Mouse (Mus musculus): ENCODE results near the gene Tbcd. TPM values are rescaled to one million over a fixed set of nuclear protein-coding genes. Genes with fewer than 3 reads are reported as not detected.

The Tbcd gene
- polyA plus RNA-seq, 1 experiment from 2014 or later = 35.3 TPM

DNA sequence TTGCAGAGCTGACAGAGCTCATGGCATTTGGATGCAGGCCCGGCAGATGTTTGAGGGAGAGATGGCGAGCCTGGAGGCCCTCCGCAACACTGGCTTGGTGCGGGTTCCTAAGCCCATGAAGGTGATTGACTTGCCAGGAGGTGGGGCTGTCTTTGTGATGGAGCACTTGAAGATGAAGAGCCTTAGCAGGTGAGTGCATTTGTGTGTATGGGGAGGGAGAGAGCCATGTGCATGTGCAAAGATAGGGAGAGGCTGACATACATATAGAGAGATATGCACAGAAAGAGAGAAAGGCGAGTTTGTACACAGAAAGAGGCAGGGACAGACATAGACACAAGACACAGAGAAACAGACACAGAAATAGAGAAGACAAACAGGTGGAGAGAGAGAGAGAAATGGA is 14.5 kb upstream of the Tbcd start:
- no peak overlapping the region for H3K27ac ChIP-seq
- no peak for DNase-seq (ENCODE audit: low spot score)
- 0 out of 2 replicates have a peak, but pooled peaks cover 3% of the 10 kb centered on the region for H3K27me3 ChIP-seq (ENCODE audit: insufficient read depth, poor library complexity, severe bottlenecking)
- no peak overlapping the region for H3K4me3 ChIP-seq
- H3K4me1 ChIP-seq = peaks cover 21% of the 10 kb centered on the region
- no peaks in the 10 kb centered on the region for H3K36me3 ChIP-seq
- 71% methylated on average over 5 of the region's 5 CpGs for WGBS
- H3K9me3 ChIP-seq = no peaks in the 10 kb centered on the region

DNA sequence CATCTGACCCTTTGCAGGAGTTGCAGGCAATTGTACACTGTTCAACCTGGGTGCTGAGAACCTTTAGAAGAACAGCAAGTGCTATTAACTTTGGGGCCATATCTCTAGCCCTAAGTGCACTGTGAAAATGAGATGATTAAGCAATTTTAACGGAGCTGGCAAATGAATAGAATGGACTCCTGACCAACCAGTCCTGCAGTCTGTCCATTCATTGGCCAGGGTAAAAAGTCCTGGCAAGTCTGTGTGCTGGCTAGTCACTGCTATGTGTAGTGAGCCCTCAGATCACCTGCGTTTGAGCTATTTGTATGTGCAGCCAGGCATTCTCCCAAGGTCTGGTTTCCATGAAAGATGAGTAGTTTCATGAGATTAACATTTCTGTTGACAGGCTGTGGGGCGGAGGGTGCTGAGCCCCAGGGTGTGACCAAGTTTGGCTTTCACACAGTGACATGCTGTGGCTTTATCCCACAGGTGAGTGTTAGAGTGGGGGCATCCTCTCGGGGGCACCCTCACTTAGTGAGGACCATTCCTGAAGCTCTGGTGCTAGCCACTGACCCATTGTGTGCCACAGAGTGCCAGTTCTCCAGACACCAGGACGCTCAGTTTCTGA is 12.0 kb upstream of the Tbcd start:
- no peaks in the 10 kb centered on the region for H3K9me3 ChIP-seq
- no peak overlapping the region for H3K27ac ChIP-seq
- no peak for DNase-seq (ENCODE audit: low spot score)
- H3K27me3 ChIP-seq (ENCODE audit: insufficient read depth, poor library complexity, severe bottlenecking) = 0 out of 2 replicates have a peak, but pooled peaks cover 3% of the 10 kb centered on the region
- 66% methylated on average over 5 of the region's 5 CpGs for WGBS
- H3K36me3 ChIP-seq = no peaks in the 10 kb centered on the region
- H3K4me1 ChIP-seq = peaks cover 5% of the 10 kb centered on the region; the same call in 1 of the 2 replicates
- H3K4me3 ChIP-seq = no peak overlapping the region

DNA sequence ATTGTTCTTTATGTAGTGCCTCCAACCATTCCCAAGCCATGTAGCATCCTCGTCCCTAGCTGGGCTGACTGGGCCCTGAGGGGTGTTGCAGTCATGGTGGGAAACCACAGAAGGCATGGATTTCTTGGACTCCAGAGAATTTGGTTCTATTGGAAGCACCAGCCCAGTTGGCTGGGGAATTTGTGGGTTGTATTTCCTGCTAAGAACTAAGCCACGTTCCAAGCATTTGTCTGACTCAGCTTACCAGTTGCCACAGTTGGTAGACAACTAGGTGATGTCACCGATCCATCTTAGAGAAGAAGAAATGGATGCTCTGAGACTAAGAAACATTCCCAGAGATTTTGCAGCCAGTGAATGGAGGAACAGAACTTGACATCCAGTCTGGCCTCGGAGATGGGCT is 10.1 kb upstream of the Tbcd start:
- no peak overlapping the region for H3K27ac ChIP-seq
- H3K36me3 ChIP-seq = no peaks in the 10 kb centered on the region
- H3K4me3 ChIP-seq = no peak overlapping the region
- H3K4me1 ChIP-seq = no peaks in the 10 kb centered on the region
- DNase-seq (ENCODE audit: low spot score) = no peak
- WGBS = 83% methylated on average over 4 of the region's 4 CpGs
- H3K27me3 ChIP-seq (ENCODE audit: insufficient read depth, poor library complexity, severe bottlenecking) = no peaks in the 10 kb centered on the region
- H3K9me3 ChIP-seq = no peaks in the 10 kb centered on the region

DNA sequence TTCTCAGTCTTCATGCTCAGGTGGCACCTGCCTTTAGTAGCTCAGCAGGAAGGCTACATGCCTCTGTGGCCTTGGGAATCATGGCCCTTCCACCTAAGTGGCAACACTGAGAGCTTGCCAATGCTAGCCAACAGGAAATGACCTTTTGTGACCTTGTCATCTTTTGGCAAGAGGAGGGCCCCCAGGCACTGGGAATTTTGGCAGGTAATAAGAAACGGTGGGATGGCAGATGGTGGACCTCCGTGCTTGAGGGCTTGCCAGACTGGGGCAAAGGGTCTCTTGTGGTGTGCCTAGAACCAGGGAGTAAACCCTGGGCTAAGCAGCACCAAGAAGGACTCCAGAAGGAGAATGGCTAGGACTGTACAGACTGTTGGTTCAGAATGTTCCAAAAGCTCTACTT is 9.7 kb upstream of the Tbcd start:
- no peaks in the 10 kb centered on the region for H3K36me3 ChIP-seq
- H3K4me1 ChIP-seq = no peaks in the 10 kb centered on the region
- no peak overlapping the region for H3K4me3 ChIP-seq
- H3K27me3 ChIP-seq (ENCODE audit: insufficient read depth, poor library complexity, severe bottlenecking) = no peaks in the 10 kb centered on the region
- 67% methylated on average over 2 of the region's 2 CpGs for WGBS
- H3K27ac ChIP-seq = no peak overlapping the region
- DNase-seq (ENCODE audit: low spot score) = no peak
- H3K9me3 ChIP-seq = no peaks in the 10 kb centered on the region

DNA sequence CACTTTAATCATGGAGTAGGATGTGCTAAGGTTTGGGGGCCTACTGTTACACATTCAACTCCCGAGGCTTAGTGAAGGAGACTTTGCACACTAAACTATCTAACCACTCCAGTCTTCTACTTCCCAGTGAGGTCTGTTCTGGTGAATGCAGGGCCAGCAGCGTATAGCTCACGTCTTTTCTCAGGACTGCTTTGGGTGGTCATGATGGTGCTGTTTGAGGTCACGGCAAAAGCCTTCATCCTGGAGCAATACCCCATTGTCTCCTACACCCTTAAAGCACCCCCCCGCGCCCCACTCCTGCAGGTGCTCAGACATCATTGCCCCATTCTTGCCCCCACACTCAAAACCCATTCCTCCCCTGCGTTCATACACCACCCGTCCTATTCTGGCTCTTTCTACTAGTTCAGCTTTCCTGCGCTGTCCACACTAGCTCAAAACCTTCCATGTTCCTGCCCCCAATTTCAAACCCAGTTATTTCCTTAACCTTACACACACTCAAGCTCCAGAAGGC is 478 bp upstream of the Tbcd start:
- WGBS = 19% methylated on average over 9 of the region's 9 CpGs
- Histone ChIP-seq H3K4me1 (peaks cover 10% of the 10 kb centered on the region; the same call in 1 of the 2 replicates), H3K27me3 (ENCODE audit: insufficient read depth, poor library complexity, severe bottlenecking) (no peaks in the 10 kb centered on the region), H3K9me3 (no peaks in the 10 kb centered on the region), H3K4me3 (peak overlapping the region; percentile 95), H3K27ac (peak overlapping the region; percentile 86), H3K36me3 (peaks cover 3% of the 10 kb centered on the region; the same call in 1 of the 2 replicates)
- no peak for DNase-seq (ENCODE audit: low spot score)

DNA sequence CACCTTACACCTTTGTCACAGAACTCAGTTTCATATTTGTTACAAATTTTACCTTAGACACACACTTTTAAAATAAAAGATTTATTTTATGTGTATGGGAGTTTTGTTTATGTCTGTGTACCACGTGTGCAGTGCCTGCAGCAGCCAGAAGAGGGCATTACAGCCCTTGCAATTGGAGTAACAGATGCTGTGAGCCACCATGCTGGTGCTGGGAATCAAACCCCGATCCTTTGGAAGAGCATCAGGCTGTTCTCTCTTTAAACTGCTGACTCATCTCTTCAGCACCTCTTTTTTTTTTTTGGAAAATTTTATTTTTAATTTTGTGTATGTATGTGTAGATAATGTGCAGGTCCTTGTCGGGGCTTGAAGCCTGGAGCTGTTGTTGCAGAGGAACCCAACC is 6.1 kb downstream of the Tbcd start:
- H3K4me3 ChIP-seq = no peak overlapping the region
- 85% methylated on average over 3 of the region's 3 CpGs for WGBS
- no peaks in the 10 kb centered on the region for H3K4me1 ChIP-seq
- H3K9me3 ChIP-seq = no peaks in the 10 kb centered on the region
- no peak overlapping the region for H3K27ac ChIP-seq
- H3K36me3 ChIP-seq = peaks cover 52% of the 10 kb centered on the region
- DNase-seq (ENCODE audit: low spot score) = no peak
- no peaks in the 10 kb centered on the region for H3K27me3 ChIP-seq (ENCODE audit: insufficient read depth, poor library complexity, severe bottlenecking)

DNA sequence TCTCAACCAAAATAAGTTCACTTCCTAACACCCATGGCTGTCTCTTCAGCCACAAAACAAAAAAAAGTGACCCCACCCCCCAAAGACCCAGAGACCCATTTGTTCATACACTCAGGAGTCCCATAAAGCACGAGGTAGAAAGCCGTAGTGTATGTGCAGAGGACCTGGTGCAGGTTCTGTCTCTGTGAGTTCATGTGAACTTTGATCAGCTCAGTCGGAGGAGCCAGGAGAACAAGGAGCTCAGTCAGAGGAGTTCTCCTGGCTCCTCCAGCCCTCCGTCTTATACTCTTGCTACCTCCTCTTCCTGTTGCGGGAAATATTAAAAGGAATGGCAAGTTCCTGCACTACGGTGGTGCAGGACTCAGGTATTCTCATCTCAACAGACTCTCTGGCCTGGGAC is 15.7 kb downstream of the Tbcd start:
- peaks cover 35% of the 10 kb centered on the region for H3K36me3 ChIP-seq
- H3K27me3 ChIP-seq (ENCODE audit: insufficient read depth, poor library complexity, severe bottlenecking) = no peaks in the 10 kb centered on the region
- no peak overlapping the region for H3K27ac ChIP-seq
- DNase-seq (ENCODE audit: low spot score) = no peak
- H3K9me3 ChIP-seq = no peaks in the 10 kb centered on the region
- peaks cover 13% of the 10 kb centered on the region for H3K4me1 ChIP-seq
- no peak overlapping the region for H3K4me3 ChIP-seq
- whole genome bisulfite sequencing = 95% methylated on average over 6 of the region's 6 CpGs

DNA sequence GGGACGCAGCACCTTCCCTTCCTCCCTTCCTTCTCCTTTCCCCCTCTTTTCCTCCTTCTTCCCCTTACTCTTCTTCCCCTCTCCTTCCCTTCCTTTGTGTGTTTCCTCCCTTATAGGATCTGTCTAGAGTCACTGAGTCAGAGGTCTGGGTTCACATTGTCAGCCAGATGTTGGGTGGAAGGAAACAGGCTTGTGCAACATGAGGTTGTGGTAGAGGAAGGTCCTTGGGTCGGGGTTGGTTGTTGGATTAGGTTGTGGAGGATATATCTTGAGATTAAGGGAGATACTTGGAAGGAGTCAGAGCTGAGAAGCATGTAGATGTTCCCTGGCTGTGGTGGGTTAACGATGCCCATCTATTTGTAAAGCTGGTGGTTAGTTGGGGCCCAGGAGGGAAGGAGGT is 23.1 kb downstream of the Tbcd start:
- 71% methylated on average over 3 of the region's 3 CpGs for WGBS
- no peak overlapping the region for H3K4me3 ChIP-seq
- H3K4me1 ChIP-seq = peaks cover 13% of the 10 kb centered on the region
- H3K27me3 ChIP-seq (ENCODE audit: insufficient read depth, poor library complexity, severe bottlenecking) = no peaks in the 10 kb centered on the region
- no peaks in the 10 kb centered on the region for H3K9me3 ChIP-seq
- H3K27ac ChIP-seq = no peak overlapping the region
- H3K36me3 ChIP-seq = peaks cover 25% of the 10 kb centered on the region; the same call in 1 of the 2 replicates
- DNase-seq (ENCODE audit: low spot score) = no peak

DNA sequence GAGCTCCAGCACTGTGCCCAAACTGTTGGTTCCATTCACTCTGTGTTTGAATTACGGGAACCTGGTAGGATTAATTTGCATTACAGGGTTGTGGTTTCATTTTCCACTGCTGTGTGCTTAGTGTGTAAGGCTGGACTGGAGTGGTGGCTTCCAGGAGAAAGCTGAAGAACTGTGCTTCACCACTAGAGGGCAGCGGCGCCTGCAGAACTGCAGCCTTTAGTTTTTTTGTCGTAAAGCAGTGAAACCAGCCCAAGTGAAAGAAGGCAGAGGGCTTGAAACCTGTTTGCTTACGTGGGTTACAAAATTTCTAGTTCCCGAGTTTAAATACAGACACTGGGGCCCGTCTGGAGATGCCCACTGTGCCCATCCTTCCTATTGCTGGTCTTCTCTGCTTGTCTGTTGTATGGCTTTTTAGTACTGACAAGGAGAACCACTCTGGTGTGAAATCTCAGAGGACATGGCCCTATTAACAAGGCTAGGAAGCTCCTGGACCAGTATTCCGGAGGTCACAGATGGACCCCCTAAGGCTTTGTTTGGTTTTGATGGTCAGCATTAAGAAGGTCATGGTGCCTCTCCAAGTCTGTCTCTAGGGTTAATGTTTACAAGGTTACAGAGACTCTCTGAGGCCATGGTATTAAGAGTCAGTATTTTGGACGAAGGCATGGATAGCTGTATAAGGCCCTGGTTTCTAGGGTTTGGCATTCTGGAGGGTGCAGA is 24.1 kb downstream of the Tbcd start:
- H3K4me3 ChIP-seq = no peak overlapping the region
- peak; percentile 80 for DNase-seq (ENCODE audit: low spot score)
- peaks cover 27% of the 10 kb centered on the region; the same call in 1 of the 2 replicates for H3K36me3 ChIP-seq
- no peak overlapping the region for H3K27ac ChIP-seq
- no peaks in the 10 kb centered on the region for H3K9me3 ChIP-seq
- WGBS = 40% methylated on average over 9 of the region's 9 CpGs
- H3K4me1 ChIP-seq = peaks cover 7% of the 10 kb centered on the region
- no peaks in the 10 kb centered on the region for H3K27me3 ChIP-seq (ENCODE audit: insufficient read depth, poor library complexity, severe bottlenecking)

DNA sequence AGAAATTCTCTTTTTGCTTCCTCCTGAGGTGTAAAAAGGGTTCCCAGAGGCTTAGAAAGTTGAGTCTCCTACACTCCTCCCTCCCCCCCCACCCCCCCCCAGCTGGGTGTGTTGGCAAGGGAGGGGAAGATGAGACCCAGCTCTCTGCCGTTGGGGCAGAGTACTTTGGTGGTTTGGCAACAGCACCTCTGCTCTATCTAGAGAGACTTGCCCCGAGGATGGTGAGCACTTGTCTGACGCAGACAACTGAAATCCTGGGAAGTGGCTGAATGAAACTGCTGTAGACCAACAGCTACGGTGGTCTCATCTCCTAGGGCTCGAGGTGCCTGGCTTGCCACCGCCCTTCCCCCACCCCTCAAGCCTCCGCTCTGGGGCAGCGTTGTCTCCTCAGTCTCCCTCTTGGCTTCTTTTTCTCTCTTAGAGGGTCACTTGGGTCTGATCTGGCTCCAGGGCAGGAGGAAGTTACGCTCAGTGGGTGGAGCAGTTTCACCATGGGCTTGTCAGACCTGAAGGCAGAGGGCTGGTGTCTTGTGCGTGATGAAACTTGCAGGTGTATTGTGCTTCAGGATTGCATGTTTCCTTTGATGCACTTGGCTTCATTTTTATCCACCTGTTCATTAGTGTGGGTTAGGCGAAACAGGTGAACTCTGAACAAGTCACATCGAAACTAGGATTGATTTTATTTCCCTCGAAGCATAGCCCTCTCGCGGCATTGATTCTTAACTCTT is 27.9 kb downstream of the Tbcd start:
- Histone ChIP-seq H3K4me3 (no peak overlapping the region), H3K36me3 (peaks cover 38% of the 10 kb centered on the region; the same call in 1 of the 2 replicates), H3K9me3 (no peaks in the 10 kb centered on the region), H3K4me1 (no peaks in the 10 kb centered on the region), H3K27me3 (ENCODE audit: insufficient read depth, poor library complexity, severe bottlenecking) (no peaks in the 10 kb centered on the region), H3K27ac (no peak overlapping the region)
- 87% methylated on average over 15 of the region's 15 CpGs for WGBS
- DNase-seq (ENCODE audit: low spot score) = no peak

DNA sequence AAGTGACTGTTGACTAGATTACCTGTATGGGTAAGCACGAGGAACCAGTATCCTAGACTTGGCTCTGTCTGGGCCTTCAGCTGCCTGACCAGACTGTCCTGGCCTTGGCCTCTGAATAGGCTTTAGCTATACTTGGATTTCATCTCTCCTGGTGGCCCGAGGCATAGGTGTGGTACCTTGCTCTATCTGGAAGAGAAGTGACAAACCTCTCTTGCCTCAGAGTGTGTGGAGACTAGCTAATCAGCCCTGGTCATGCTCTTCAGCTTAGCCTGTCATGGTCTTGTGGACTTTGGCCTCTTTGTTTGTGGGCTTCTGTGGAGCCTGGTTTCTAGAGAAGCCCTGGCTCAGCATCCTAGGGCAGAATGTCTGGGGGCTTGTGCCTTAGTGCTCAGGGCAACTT is 29.4 kb downstream of the Tbcd start:
- Histone ChIP-seq H3K9me3 (no peaks in the 10 kb centered on the region), H3K27me3 (ENCODE audit: insufficient read depth, poor library complexity, severe bottlenecking) (no peaks in the 10 kb centered on the region), H3K27ac (no peak overlapping the region), H3K4me3 (no peak overlapping the region), H3K4me1 (no peaks in the 10 kb centered on the region), H3K36me3 (peaks cover 29% of the 10 kb centered on the region; the same call in 1 of the 2 replicates)
- no peak for DNase-seq (ENCODE audit: low spot score)
- 81% methylated on average over 2 of the region's 2 CpGs for WGBS

DNA sequence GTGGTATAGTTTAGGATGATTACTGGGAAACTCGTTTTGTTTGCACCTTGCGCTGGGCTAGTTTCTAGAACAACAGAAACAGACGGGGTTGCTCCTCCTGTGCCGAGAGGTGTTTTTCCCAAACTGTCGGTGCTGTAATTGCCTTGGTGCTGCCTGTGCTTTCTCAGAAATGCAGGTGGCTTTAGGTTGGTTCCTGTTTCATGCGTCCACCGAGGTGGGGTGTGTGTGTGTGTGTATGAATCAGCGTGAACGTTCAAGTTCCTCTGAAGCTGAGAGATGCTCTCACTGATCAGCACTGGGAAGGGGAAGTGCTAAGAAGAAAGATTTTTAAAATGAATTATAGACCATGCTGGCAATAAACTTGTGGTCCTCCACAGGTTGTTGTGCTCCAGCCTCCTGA is 34.1 kb downstream of the Tbcd start:
- Histone ChIP-seq H3K36me3 (peaks cover 14% of the 10 kb centered on the region; the same call in 1 of the 2 replicates), H3K27me3 (ENCODE audit: insufficient read depth, poor library complexity, severe bottlenecking) (no peaks in the 10 kb centered on the region), H3K4me3 (no peak overlapping the region), H3K27ac (no peak overlapping the region), H3K9me3 (no peaks in the 10 kb centered on the region), H3K4me1 (no peaks in the 10 kb centered on the region)
- no peak for DNase-seq (ENCODE audit: low spot score)
- WGBS = 86% methylated on average over 9 of the region's 9 CpGs

DNA sequence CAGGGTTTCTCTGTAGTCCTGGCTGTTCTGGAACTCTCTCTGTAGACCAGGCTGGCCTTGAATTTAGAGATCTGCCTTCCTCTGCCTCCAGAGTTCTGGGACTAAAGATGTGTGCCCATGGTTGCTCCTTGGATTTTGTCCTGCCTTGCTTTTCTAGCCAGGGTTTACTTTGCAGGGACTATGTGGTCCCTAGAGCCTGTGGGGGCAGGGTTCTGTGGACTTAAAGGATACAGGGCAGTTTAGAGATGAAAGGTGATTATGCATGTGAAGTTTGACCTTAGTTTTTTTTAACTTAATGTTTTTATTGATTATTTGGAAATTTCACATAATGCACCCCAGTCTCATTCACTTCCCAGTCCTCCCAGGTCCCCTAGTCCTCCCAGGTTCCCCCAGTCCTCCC is 38.9 kb downstream of the Tbcd start:
- no peak for DNase-seq (ENCODE audit: low spot score)
- Histone ChIP-seq H3K4me1 (0 out of 2 replicates have a peak, but pooled peaks cover 3% of the 10 kb centered on the region), H3K4me3 (no peak overlapping the region), H3K36me3 (peaks cover 8% of the 10 kb centered on the region; the same call in 1 of the 2 replicates), H3K27me3 (ENCODE audit: insufficient read depth, poor library complexity, severe bottlenecking) (no peaks in the 10 kb centered on the region), H3K27ac (no peak overlapping the region), H3K9me3 (no peaks in the 10 kb centered on the region)
